Comparison of ENCODE assay signal across 15 mouse cellular contexts in genomic region chr3:89806751-89807150, GRCm38 (mm10). TPM values are rescaled to one million over a fixed set of nuclear protein-coding genes. Genes with fewer than 3 reads are reported as not detected.
DNase-seq lines count a peak whose midpoint lies in the region; ATAC-seq and TF ChIP-seq lines count a peak whose summit lies in the region.
"Had no signal": no experiment of that assay in that cellular context is flagged by ENCODE, and none has a peak within 500 bp of the region (broad histone marks: within the 10 kb centered on the region; RNA-seq: fewer than 3 reads in every experiment).

No protein-coding gene starts in this region.

- in situ Hi-C loops in Patski (cut with MboI; ENCODE audit: low pct_unique_long_range_greater_than_20kb), result no loop called here

- no peak overlapping the region for H3K4me3 ChIP-seq in gastrocnemius, adult 2 months
- no peak overlapping the region for H3K4me3 ChIP-seq in lung, adult 2 months (replicated peaks; ENCODE audit: extremely low read depth, low read depth, low read length)
- H3K4me3 ChIP-seq: kidney, embryonic 15.5 days; limb, embryonic 15.5 days; neural tube, embryonic 15.5 days had no signal

- H3K27me3 ChIP-seq in Patski, result peaks cover 43% of the 10 kb centered on the region
- H3K27me3 ChIP-seq: kidney, embryonic 15.5 days; limb, embryonic 15.5 days; neural tube, embryonic 15.5 days had no signal

- CTCF ChIA-PET in Patski (lab: Charles Lee), result interaction anchor here (1.2 to 3.2 kb wide), 5 partner anchors 11 to 54 kb away, joined by 3 to 14 read pairs (median 7); no protein-coding TSS in a partner anchor

- no peak for DNase-seq in gastrocnemius, adult 2 months
- DNase-seq in gastrocnemius, postnatal 4 days (ENCODE audit: low spot score in 2 of 2), result no peak
- DNase-seq in lung, adult 2 months, result no peak
- DNase-seq in lung, postnatal 25 days (ENCODE audit: low spot score), result no peak
- DNase-seq in Patski (ENCODE audit: low read depth, low spot score), result no peak
- DNase-seq in urinary bladder, adult 2 months (ENCODE audit: low spot score), result no peak
- no peak for DNase-seq in kidney, postnatal 4 days
- DNase-seq: cerebellum, adult 11 months; midbrain, embryonic 14.5 days; right cerebral cortex, postnatal 4 days had no signal

- POLR2A ChIA-PET in Patski (lab: Charles Lee), result interaction anchor here (1.8 kb wide), 1 partner anchor 14 kb away, joined by 4 read pairs; no protein-coding TSS in a partner anchor

- intact Hi-C loops in gastrocnemius, adult 2 months (cut with DNase I), result no loop called here

- H3K27ac ChIP-seq in gastrocnemius, adult 2 months, result no peak overlapping the region
- H3K27ac ChIP-seq: kidney, embryonic 15.5 days; limb, embryonic 15.5 days; neural tube, embryonic 15.5 days had no signal

- TF ChIP-seq POLR2A in lung, adult 2 months (IDR thresholded peaks at IDR 0.05; ENCODE audit: borderline replicate concordance, extremely low read depth, low read depth, low read length), result no peak

- 95% methylated on average over 2 of the region's 2 CpGs for WGBS in lung, adult 2 months

- no peak for ATAC-seq in Patski
- 0 out of 2 replicates have a peak, but pooled peaks have one; percentile 50 for ATAC-seq in megakaryocyte progenitor cell, adult 5-6 weeks (replicated peaks; ENCODE audit: poor library complexity)

- H3K4me1 ChIP-seq in lung, adult 2 months (ENCODE audit: control insufficient read depth, insufficient read depth, low read length), result peaks cover 2% of the 10 kb centered on the region
- H3K4me1 ChIP-seq: kidney, embryonic 15.5 days; limb, embryonic 15.5 days; neural tube, embryonic 15.5 days had no signal

- TF ChIP-seq CTCF in gastrocnemius, adult 2 months (IDR thresholded peaks at IDR 0.05), result peak; percentile 36; the same call in 1 of the 2 replicates
- TF ChIP-seq CTCF in lung, adult 2 months (IDR thresholded peaks at IDR 0.05; ENCODE audit: insufficient read depth, low read length), result 0 out of 2 replicates have a peak, but pooled peaks have one; percentile 7
- peak; percentile 62 for TF ChIP-seq CTCF in Patski (IDR thresholded peaks at IDR 0.05)

RNA-seq across cellular contexts. Expression of gene She, which starts 24.4 kb away (rescaled TPM):
- total RNA-seq in gastrocnemius, adult 2 months (2021), result 1 to 10 TPM; 4.1 to 5.1 TPM
- total RNA-seq in gastrocnemius, postnatal 4 days (2021), result 10 to 100 TPM; 10.3 to 11.1 TPM
- 15.1 and 16.3 TPM in 2 replicates for polyA plus RNA-seq in lung, adult 2 months (2012; rRNA removed)
- 0.03 TPM for polyA plus RNA-seq in Patski (2021)
- total RNA-seq in megakaryocyte progenitor cell, adult 5-6 weeks (2015), result 0.12 TPM in 1 of 2 replicates, not detected in the other
- not detected in 2 replicates for total RNA-seq in megakaryocyte progenitor cell, adult 5-6 weeks (2017)
- polyA plus RNA-seq in urinary bladder, adult 2 months (2012; rRNA removed), result 3.4 and 5.3 TPM in 2 replicates
- polyA plus RNA-seq: C2C12 had no signal

RNA-seq across cellular contexts. Expression of gene Ube2q1, which starts 33.3 kb away (rescaled TPM):
- 10 to 100 TPM; 14.2 to 15.9 TPM for total RNA-seq in gastrocnemius, adult 2 months (2021)
- total RNA-seq in gastrocnemius, postnatal 4 days (2021), result 10 to 100 TPM; 29.5 to 33.4 TPM
- polyA plus RNA-seq in lung, adult 2 months (2012; rRNA removed), result 24.4 and 25.2 TPM in 2 replicates
- polyA plus RNA-seq in Patski (2021), result 147 TPM
- total RNA-seq in megakaryocyte progenitor cell, adult 5-6 weeks (2015), result 92.5 and 110 TPM in 2 replicates
- 98.1 and 128 TPM in 2 replicates for total RNA-seq in megakaryocyte progenitor cell, adult 5-6 weeks (2017)
- polyA plus RNA-seq in urinary bladder, adult 2 months (2012; rRNA removed), result 25.7 and 38.1 TPM in 2 replicates

RNA-seq across cellular contexts. Expression of gene Chrnb2, which starts 42.3 kb away (rescaled TPM):
- under 1 TPM; 0.08 to 0.11 TPM for total RNA-seq in gastrocnemius, adult 2 months (2021)
- under 1 TPM; 0.23 to 0.27 TPM for total RNA-seq in gastrocnemius, postnatal 4 days (2021)
- 0.60 and 0.70 TPM in 2 replicates for polyA plus RNA-seq in lung, adult 2 months (2012; rRNA removed)
- 1.5 TPM for polyA plus RNA-seq in Patski (2021)
- 0.22 and 0.71 TPM in 2 replicates for total RNA-seq in megakaryocyte progenitor cell, adult 5-6 weeks (2015)
- total RNA-seq in megakaryocyte progenitor cell, adult 5-6 weeks (2017), result 0.30 and 0.37 TPM in 2 replicates
- polyA plus RNA-seq in urinary bladder, adult 2 months (2012; rRNA removed), result 1.1 and 1.3 TPM in 2 replicates

Comparison
In these comparisons a context has a peak if more than half of its experiments do, and no peak if none do; other contexts are left out.
1. CTCF ChIP-seq: peak in every context shown above with its lines; median percentile 62 in Patski; 36 in gastrocnemius, adult 2 months; 7 in lung, adult 2 months.
2. RNA of gene She, which starts 24.4 kb away (total RNA-seq): 10.3 to 11.1 TPM in gastrocnemius, postnatal 4 days and 4.1 to 5.1 TPM in gastrocnemius, adult 2 months; 0.12 TPM in megakaryocyte progenitor cell, adult 5-6 weeks; every median in the first group is over 4 times any median in the second.